Mouse (Mus musculus) MEL (cell line): ENCODE results near the gene Rnf169. TPM values are rescaled to one million over a fixed set of nuclear protein-coding genes. Genes with fewer than 3 reads are reported as not detected.

Experiments
- DNase-seq: peaks from one replicate; pipeline ENCODE4 v3.0.0; 2011; ENCODE audit warnings: low read depth, low spot score
- H3K27ac ChIP-seq: 2 replicates; pipeline ENCODE4 v1.5.1; 2012; ENCODE audit warnings: low read depth, mild to moderate bottlenecking, control low read depth, low read length, moderate library complexity; ENCODE audit not compliant: control insufficient read depth
- H3K27me3 ChIP-seq, 2 experiments: fragments of 150-350 bp in 1 of 2; sonication (generic) in 1 of 2; 2 replicates each; pipeline ENCODE4 v1.6.1; 2012; ENCODE audit warnings: low read length in 2 of 2, mild to moderate bottlenecking in 2 of 2, improper control_type of control experiment in 1 of 2, moderate library complexity in 1 of 2; ENCODE audit not compliant: insufficient read depth in 2 of 2, control insufficient read depth in 1 of 2
- H3K36me3 ChIP-seq, 2 experiments: 2 replicates each; pipeline ENCODE4 v1.6.1; 2012 to 2014; ENCODE audit warnings: low read length in 2 of 2, improper control_type of control experiment in 1 of 2, inconsistent platforms in 1 of 2, mild to moderate bottlenecking in 1 of 2; ENCODE audit not compliant: insufficient read depth in 2 of 2, control insufficient read depth in 1 of 2
- H3K4me1 ChIP-seq, 2 experiments: fragments of 150-350 bp in 1 of 2; sonication (generic) in 1 of 2; 2 replicates each; pipeline ENCODE4 v1.6.1; 2012; ENCODE audit warnings: low read length in 2 of 2, improper control_type of control experiment in 1 of 2, mild to moderate bottlenecking in 1 of 2; ENCODE audit not compliant: insufficient read depth in 2 of 2, control insufficient read depth in 1 of 2
- H3K4me3 ChIP-seq, 2 experiments: fragments of 150-350 bp in 1 of 2; sonication (generic) in 1 of 2; 2 replicates each; pipeline ENCODE4 v1.5.1; 2012; ENCODE audit warnings: low read depth in 2 of 2, low read length in 2 of 2, mild to moderate bottlenecking in 2 of 2, moderate library complexity in 2 of 2, control low read depth in 1 of 2, improper control_type of control experiment in 1 of 2; ENCODE audit not compliant: control insufficient read depth in 1 of 2, insufficient read depth in 1 of 2
- H3K79me2 ChIP-seq: 2 replicates; pipeline ENCODE4 v1.6.1; 2012; ENCODE audit warnings: mild to moderate bottlenecking, low read length, moderate library complexity; ENCODE audit not compliant: control insufficient read depth, poor library complexity, insufficient read depth
- H3K9ac ChIP-seq: 2 replicates; pipeline ENCODE4 v1.6.1; 2012; ENCODE audit warnings: low read depth, mild to moderate bottlenecking, control low read depth, low read length, moderate library complexity; ENCODE audit not compliant: control insufficient read depth, poor library complexity, severe bottlenecking
- H3K9me3 ChIP-seq: fragments of 150-350 bp; sonication (generic); replicated peaks from 2 replicates; pipeline ENCODE4 v1.6.1; 2012; ENCODE audit warnings: mild to moderate bottlenecking, low read length, improper control_type of control experiment, moderate library complexity; ENCODE audit not compliant: insufficient read depth
- E2F4 ChIP-seq: IDR thresholded peaks from 2 replicates; pipeline ENCODE4 v1.6.1; 2011; ENCODE audit warnings: low read depth, low read length, improper control_type of control experiment, borderline replicate concordance
- EP300 ChIP-seq, 2 experiments: IDR thresholded peaks; 2 replicates each; pipeline ENCODE4 v1.6.1; 2011; ENCODE audit warnings: improper control_type of control experiment in 2 of 2, low read length in 2 of 2, low read depth in 1 of 2, mild to moderate bottlenecking in 1 of 2
- ETS1 ChIP-seq: IDR thresholded peaks from 2 replicates; pipeline ENCODE4 v1.6.1; 2012; ENCODE audit warnings: low read depth, mild to moderate bottlenecking, inconsistent platforms, low read length, improper control_type of control experiment, moderate library complexity
- GABPA ChIP-seq: IDR thresholded peaks from 2 replicates; pipeline ENCODE4 v1.6.1; 2012; ENCODE audit warnings: low read depth, mild to moderate bottlenecking, inconsistent platforms, low read length, improper control_type of control experiment, moderate library complexity
- GATA1 ChIP-seq: IDR thresholded peaks from 2 replicates; pipeline ENCODE4 v1.6.1; 2011; ENCODE audit warnings: low read depth, low read length, improper control_type of control experiment
- HCFC1 ChIP-seq: IDR thresholded peaks from 2 replicates; pipeline ENCODE4 v1.6.1; 2012; ENCODE audit warnings: low read depth, mild to moderate bottlenecking, inconsistent platforms, low read length, improper control_type of control experiment, moderate library complexity
- MAZ ChIP-seq: IDR thresholded peaks from 2 replicates; pipeline ENCODE4 v1.6.1; 2012; ENCODE audit warnings: low read depth, mild to moderate bottlenecking, inconsistent platforms, low read length, improper control_type of control experiment
- MEF2A ChIP-seq: IDR thresholded peaks from 2 replicates; pipeline ENCODE4 v1.6.1; 2014; ENCODE audit warnings: low read depth, mild to moderate bottlenecking, inconsistent platforms, low read length, improper control_type of control experiment; ENCODE audit not compliant: poor library complexity, insufficient replicate concordance, severe bottlenecking; ENCODE audit errors: extremely low read depth
- MXI1 ChIP-seq: IDR thresholded peaks from 2 replicates; pipeline ENCODE4 v1.6.1; 2011; ENCODE audit warnings: mild to moderate bottlenecking, low read depth, low read length, improper control_type of control experiment
- MYC ChIP-seq: IDR thresholded peaks from 2 replicates; pipeline ENCODE4 v1.6.1; 2011; ENCODE audit warnings: low read depth, mild to moderate bottlenecking, low read length, improper control_type of control experiment, moderate library complexity
- NELFE ChIP-seq: IDR thresholded peaks from 2 replicates; pipeline ENCODE4 v1.6.1; 2011; ENCODE audit warnings: low read depth, low read length, improper control_type of control experiment
- NRF1 ChIP-seq: IDR thresholded peaks from 2 replicates; pipeline ENCODE4 v1.6.1; 2014; ENCODE audit warnings: low read depth, mild to moderate bottlenecking, inconsistent platforms, low read length, improper control_type of control experiment, moderate library complexity; ENCODE audit not compliant: poor library complexity, insufficient read depth, severe bottlenecking
- RCOR1 ChIP-seq: IDR thresholded peaks from 2 replicates; pipeline ENCODE4 v1.6.1; 2012; ENCODE audit warnings: low read depth, mild to moderate bottlenecking, inconsistent platforms, low read length, improper control_type of control experiment
- SMC3 ChIP-seq: IDR thresholded peaks from 2 replicates; pipeline ENCODE4 v1.6.1; 2011; ENCODE audit warnings: low read depth, low read length, improper control_type of control experiment
- TBP ChIP-seq: IDR thresholded peaks from 2 replicates; pipeline ENCODE4 v1.8.0; 2011; ENCODE audit warnings: low read depth, low read length, improper control_type of control experiment
- TCF12 ChIP-seq: IDR thresholded peaks from 2 replicates; pipeline ENCODE4 v1.6.1; 2014; ENCODE audit warnings: low read depth, mild to moderate bottlenecking, inconsistent platforms, low read length, improper control_type of control experiment, moderate library complexity
- UBTF ChIP-seq: IDR thresholded peaks from 2 replicates; pipeline ENCODE4 v1.6.1; 2012; ENCODE audit warnings: low read depth, mild to moderate bottlenecking, inconsistent platforms, low read length, improper control_type of control experiment, moderate library complexity, borderline replicate concordance; ENCODE audit not compliant: insufficient read depth
- USF1 ChIP-seq: IDR thresholded peaks from 2 replicates; pipeline ENCODE4 v1.6.1; 2014; ENCODE audit warnings: low read depth, mild to moderate bottlenecking, inconsistent platforms, low read length, improper control_type of control experiment, moderate library complexity
- ZC3H11A ChIP-seq: IDR thresholded peaks from 2 replicates; pipeline ENCODE4 v1.6.1; 2012; ENCODE audit warnings: low read depth, mild to moderate bottlenecking, inconsistent platforms, low read length, improper control_type of control experiment
- polyA plus RNA-seq, 2 experiments: library from polyadenylated mRNA; stranded (reverse) in 1 of 2; unstranded in 1 of 2; fragments of >175 nt in 1 of 2; fragments of >200 nt in 1 of 2; gene quantifications; 2 replicates each; pipeline versions ENCODE4 v1.2.1 to v1.2.4; 2012; ENCODE audit warnings: low replicate concordance in 2 of 2, low read depth in 1 of 2; ENCODE audit not compliant: insufficient read length in 2 of 2, insufficient read depth in 1 of 2, missing spikeins in 1 of 2
- total RNA-seq: library from RNA; depleted of rRNA; stranded (reverse); fragments of 300-350 nt; gene quantifications from 2 replicates; pipeline ENCODE4 v1.2.3, GENCODE M21; 2012

Rnf169 gene
- total and polyA plus RNA-seq, 3 experiments: 6.2 to 7.2 TPM; not detected in 1

DNA sequence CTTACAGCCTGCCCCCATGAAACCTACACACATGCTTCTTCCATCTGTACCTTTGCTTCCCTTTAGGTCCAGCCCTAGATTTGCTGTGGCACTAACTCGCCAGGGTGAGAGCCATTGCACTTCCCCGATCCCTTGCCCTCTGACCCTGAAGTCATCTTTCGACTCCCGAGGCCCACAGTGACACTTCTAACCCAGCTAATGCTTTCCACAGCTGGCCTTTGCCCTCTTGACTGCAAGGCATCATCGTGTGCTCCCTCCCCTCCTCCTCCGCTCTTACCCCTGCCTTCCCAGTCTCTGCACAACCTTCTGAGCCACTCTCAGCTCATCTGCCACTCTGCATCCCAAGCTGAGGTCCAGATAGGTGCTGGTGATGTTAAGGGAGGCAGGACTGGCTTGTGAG lies 32.3 kb upstream of the Rnf169 start:
- Histone ChIP-seq H3K4me3 (no peak overlapping the region), H3K27ac (no peak overlapping the region), H3K4me1 (peaks cover 0 to 5% of the 10 kb centered on the region in 2 experiments; a peak in 2 of 4 replicates), H3K36me3 (no peaks in the 10 kb centered on the region)
- TF ChIP-seq USF1 (no peak), MAZ (no peak), HCFC1 (no peak), GABPA (no peak), UBTF (no peak), E2F4 (no peak), MXI1 (no peak), MEF2A (no peak), TBP (no peak), NELFE (no peak), MYC (no peak), ZC3H11A (no peak), TCF12 (no peak), NRF1 (no peak)
- TF ChIP-seq, all 39 proteins: peak for 0
- no peak for DNase-seq
- Histone ChIP-seq H3K9ac (no peak overlapping the region), H3K9me3 (no peaks in the 10 kb centered on the region), H3K27me3 (peaks cover 12 to 17% of the 10 kb centered on the region in 2 experiments), H3K79me2 (no peaks in the 10 kb centered on the region)

DNA sequence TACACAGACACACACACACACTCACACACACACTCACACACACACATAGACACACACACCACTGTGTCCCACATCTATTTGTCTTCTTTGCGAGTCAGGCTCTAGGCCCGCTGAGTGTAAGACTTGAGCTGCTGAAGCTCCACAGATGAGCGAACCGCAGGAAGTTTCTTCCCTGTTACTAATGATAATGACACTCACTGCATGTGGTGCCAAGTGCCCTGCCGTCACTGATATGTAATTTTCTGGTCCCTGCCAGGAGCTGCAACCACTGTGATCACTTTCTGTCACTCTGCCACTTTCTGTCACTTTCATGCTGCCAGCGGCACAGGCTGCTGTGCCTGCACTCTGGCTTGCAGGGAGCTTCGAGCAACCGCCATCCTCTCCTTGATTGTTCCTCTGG lies 31.8 kb upstream of the Rnf169 start:
- no peaks in the 10 kb centered on the region for H3K9me3 ChIP-seq
- H3K36me3 ChIP-seq: no peaks in the 10 kb centered on the region
- peak; percentile 80 for DNase-seq
- H3K4me1 ChIP-seq: peaks cover 0 to 5% of the 10 kb centered on the region in 2 experiments; a peak in 2 of 4 replicates
- no peak overlapping the region for H3K27ac ChIP-seq
- peak; percentile 36; the same call in 1 of the 2 replicates for TF ChIP-seq RCOR1
- TF ChIP-seq GABPA: no peak
- TF ChIP-seq ETS1: peak; percentile 31; the same call in 1 of the 2 replicates
- TF ChIP-seq GATA1: peak; percentile 36; the same call in 1 of the 2 replicates
- no peak for TF ChIP-seq SMC3
- no peak for TF ChIP-seq MXI1
- TF ChIP-seq EP300 (IDR thresholded peaks at IDR 0.05; ENCODE audit: low read depth in 1 of 2, low read length in 2 of 2): peak; percentile 65 to 72
- TF ChIP-seq HCFC1: no peak
- peak; percentile 58; the same call in 1 of the 2 replicates for TF ChIP-seq TCF12
- peaks cover 12 to 17% of the 10 kb centered on the region in 2 experiments for H3K27me3 ChIP-seq
- no peaks in the 10 kb centered on the region for H3K79me2 ChIP-seq
- H3K9ac ChIP-seq: no peak overlapping the region
- no peak overlapping the region for H3K4me3 ChIP-seq
